Mouse (Mus musculus) spleen, postnatal 36 days (tissue): ENCODE measurements around the gene Ormdl1.
"Not testable (repeated sequence)": the region's sequence is repeated elsewhere in the genome, so short reads cannot be mapped to it uniquely, and the experiment has no call there.

Source experiments
- DNase-seq, 2 experiments: peaks; one replicate each; pipeline ENCODE4 v3.0.0; 2022; ENCODE audit warnings: low spot score in 2 of 2, mixed read lengths in 1 of 2

Ormdl1 gene

GRCm38 (mm10) chr1:53296581-53297383, at the start of gene Ormdl1, which contains the start of the genes Pms1 and Gm28778:
Gene Ormdl1 (plus strand): TSS chr1:53297095.
Gene Pms1 (minus strand): TSS chr1:53297018.
Gene Gm28778 (plus strand): TSS chr1:53297111.
- DNase-seq, result peak; percentile 92 to 93

GRCm38 (mm10) chr1:53264958-53265612, 31.8 kb upstream of the Ormdl1 start:
- not testable (repeated sequence) for DNase-seq

GRCm38 (mm10) chr1:53269901-53270300, 27.0 kb upstream of the Ormdl1 start:
- DNase-seq, result no peak

- DNase-seq, result no peak
These were observed 24.2 kb upstream of the Ormdl1 start for GRCm38 (mm10) chr1:53272646-53273045.

- DNase-seq, result no peak
These were observed 5.7 kb upstream of the Ormdl1 start for GRCm38 (mm10) chr1:53291197-53291596.

GRCm38 (mm10) chr1:53300506-53300905, 3.6 kb downstream of the Ormdl1 start:
- DNase-seq, result no peak

GRCm38 (mm10) chr1:53312989-53313967, 16.4 kb downstream of the Ormdl1 start, which contains the start of gene Osgepl1:
Gene Osgepl1 (plus strand): TSS chr1:53313624.
- DNase-seq, result peak; percentile 75 to 80

GRCm38 (mm10) chr1:53321662-53322344, 24.9 kb downstream of the Ormdl1 start:
- DNase-seq, result no peak

- DNase-seq, result no peak
These were observed 26.4 kb downstream of the Ormdl1 start for GRCm38 (mm10) chr1:53323254-53323653.

- no peak for DNase-seq
These were observed 27.4 kb downstream of the Ormdl1 start for GRCm38 (mm10) chr1:53324277-53324676.

- no peak for DNase-seq
These were observed 28.1 kb downstream of the Ormdl1 start for GRCm38 (mm10) chr1:53324827-53325494.

- not testable (repeated sequence) for DNase-seq
These were observed 36.6 kb downstream of the Ormdl1 start for GRCm38 (mm10) chr1:53333527-53333926.

- no peak for DNase-seq
These were observed 38.6 kb downstream of the Ormdl1 start for GRCm38 (mm10) chr1:53335465-53335864.

GRCm38 (mm10) chr1:53337403-53337802, 40.5 kb downstream of the Ormdl1 start:
- DNase-seq, result not testable (repeated sequence)

- DNase-seq, result no peak
These were observed 44.2 kb downstream of the Ormdl1 start for GRCm38 (mm10) chr1:53341071-53341470.

- peak; percentile 98 to 99 for DNase-seq
These were observed 55.7 kb downstream of the Ormdl1 start, which contains the start of the genes Asdurf, Gm28551 and Asnsd1 for GRCm38 (mm10) chr1:53352327-53353261. Gene Asdurf (minus strand): TSS chr1:53352619. Gene Gm28551 (minus strand): TSS chr1:53352667. Gene Asnsd1 (minus strand): TSS chr1:53352752.

- DNase-seq, result no peak
These were observed 62.1 kb downstream of the Ormdl1 start for GRCm38 (mm10) chr1:53358988-53359387.
